Mouse (Mus musculus): ENCODE measurements at regions not wholly inside any gene's neighbourhood (a gene's known extent, or its start where the extent isn't known, plus 50 kb on each side); places are given as distances from the start of the nearest gene placed in this dataset.

- no peak for TF ChIP-seq POLR2A (IDR thresholded peaks at IDR 0.05; ENCODE audit: borderline replicate concordance, extremely low read depth, insufficient read depth, insufficient read length, poor library complexity, severe bottlenecking)
- no peak for TF ChIP-seq CTCF (IDR thresholded peaks at IDR 0.05; ENCODE audit: borderline replicate concordance, extremely low read depth, insufficient read depth, insufficient read length)
These were observed 417.1 kb downstream of the Lrriq3 start for GRCm38 (mm10) chr3:155510161-155510857.

All from brain, embryonic 14.5 days (tissue).